28 mouse cellular contexts compared by ENCODE assay signal in the genomic region with DNA sequence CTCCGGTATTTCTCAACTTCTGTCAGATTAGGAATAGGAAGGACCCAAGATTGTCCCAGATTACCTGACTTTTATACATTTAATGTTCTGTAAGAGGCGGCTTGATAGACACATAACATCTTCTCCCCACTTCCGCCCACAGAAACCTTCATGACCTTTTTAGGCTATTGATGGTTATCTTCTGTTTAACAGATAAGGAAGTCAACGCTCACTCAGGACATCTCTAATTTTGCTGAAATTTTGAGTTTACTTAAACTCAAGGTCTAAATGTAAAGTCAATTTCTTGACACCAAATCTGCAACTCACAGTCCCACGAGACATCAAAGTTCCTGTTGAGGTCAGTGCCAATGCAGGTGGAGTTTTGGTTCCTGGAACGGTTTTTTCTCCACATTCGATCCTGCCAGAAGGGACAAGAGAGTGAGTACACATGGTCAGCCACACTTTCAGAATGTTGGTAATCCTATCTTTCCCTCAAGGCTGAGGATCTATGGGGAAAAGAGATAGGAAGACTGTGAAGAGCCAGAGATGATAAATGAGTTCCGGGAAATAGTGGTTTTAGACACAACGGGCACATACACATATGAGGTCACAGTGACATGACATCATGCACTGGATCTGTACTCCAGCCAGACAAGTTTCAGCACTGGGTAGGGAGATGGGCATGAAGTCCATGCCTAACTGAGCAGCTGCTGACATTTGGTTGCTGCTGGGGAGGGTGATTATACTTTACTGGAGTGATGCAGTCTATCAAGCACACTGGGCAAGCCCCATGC. TPM values are rescaled to one million over a fixed set of nuclear protein-coding genes. Genes with fewer than 3 reads are reported as not detected.
DNase-seq lines count a peak whose midpoint lies in the region; ATAC-seq lines count a peak whose summit lies in the region.
"Had no signal": no experiment of that assay in that cellular context is flagged by ENCODE, and none has a peak within 500 bp of the region (broad histone marks: within the 10 kb centered on the region; RNA-seq: fewer than 3 reads in every experiment).

No protein-coding gene starts in this region.

- H3K4me3 ChIP-seq in midbrain, embryonic 11.5 days (ENCODE audit: low read depth, low read length): no peak overlapping the region
- H3K4me3 ChIP-seq: embryonic facial prominence, embryonic 15.5 days; limb, embryonic 10.5 days; liver, embryonic 15.5 days; midbrain, embryonic 12.5 days; neural tube, embryonic 13.5 days had no signal

- no peak overlapping the region for H3K9ac ChIP-seq in midbrain, embryonic 11.5 days (ENCODE audit: low read length)
- H3K9ac ChIP-seq: embryonic facial prominence, embryonic 15.5 days; liver, embryonic 15.5 days; midbrain, embryonic 12.5 days; neural tube, embryonic 13.5 days had no signal

- no peak overlapping the region for H3K27ac ChIP-seq in midbrain, embryonic 11.5 days (ENCODE audit: low read depth, low read length)
- H3K27ac ChIP-seq: embryonic facial prominence, embryonic 15.5 days; kidney, postnatal 0 days; limb, embryonic 10.5 days; liver, embryonic 15.5 days; midbrain, embryonic 12.5 days; neural tube, embryonic 13.5 days had no signal

- H3K27me3 ChIP-seq in midbrain, embryonic 11.5 days (ENCODE audit: control insufficient read depth, insufficient read depth, low read length): no peaks in the 10 kb centered on the region
- H3K27me3 ChIP-seq: embryonic facial prominence, embryonic 15.5 days; liver, embryonic 15.5 days; midbrain, embryonic 12.5 days; neural tube, embryonic 13.5 days had no signal

- no peak overlapping the region for H3K4me2 ChIP-seq in midbrain, embryonic 11.5 days
- H3K4me2 ChIP-seq: embryonic facial prominence, embryonic 15.5 days; heart, embryonic 11.5 days; liver, embryonic 15.5 days; midbrain, embryonic 12.5 days; neural tube, embryonic 13.5 days had no signal

- H3K4me1 ChIP-seq in midbrain, embryonic 11.5 days (ENCODE audit: control insufficient read depth, insufficient read depth, low read length): no peaks in the 10 kb centered on the region
- H3K4me1 ChIP-seq: embryonic facial prominence, embryonic 15.5 days; limb, embryonic 10.5 days; liver, embryonic 15.5 days; midbrain, embryonic 12.5 days; neural tube, embryonic 13.5 days had no signal

- peak; percentile 72 for DNase-seq in CD4-positive, CD25-positive, alpha-beta regulatory T cell, adult 2 months (ENCODE audit: low read depth, low spot score)
- peak; percentile 46 for DNase-seq in T-cell, adult 2 months (ENCODE audit: low spot score)
- no peak for DNase-seq in cerebellum, postnatal 25 days
- DNase-seq in midbrain, embryonic 11.5 days (ENCODE audit: low spot score, missing footprints): no peak
- DNase-seq in layer of hippocampus, adult 18-20 months (ENCODE audit: low spot score in 2 of 2): no peak
- DNase-seq: adrenal gland, adult 8-10 months; cerebellum, adult 18-20 months; cerebellum, postnatal 36 days; gastrocnemius, postnatal 10 days; kidney, adult 18-20 months; liver; lung, postnatal 4 days; right cerebral cortex, postnatal 4 days had no signal

- H3K9me3 ChIP-seq in midbrain, embryonic 11.5 days (ENCODE audit: control insufficient read depth, low read length): no peaks in the 10 kb centered on the region
- H3K9me3 ChIP-seq: embryonic facial prominence, embryonic 15.5 days; G1E; limb, embryonic 10.5 days; liver, embryonic 15.5 days; midbrain, embryonic 12.5 days; neural tube, embryonic 13.5 days had no signal

- peak; percentile 80 for ATAC-seq in megakaryocyte, adult 5-6 weeks (ENCODE audit: poor library complexity, severe bottlenecking)
- ATAC-seq in neutrophil, adult 5-6 weeks (ENCODE audit: extremely low read depth, insufficient number of reproducible peaks, low FRiP score, poor library complexity, severe bottlenecking): 0 out of 2 replicates have a peak, but pooled peaks have one; percentile 33
- ATAC-seq in midbrain, embryonic 11.5 days (ENCODE audit: low FRiP score): no peak
- ATAC-seq: forebrain, embryonic 14.5 days; Patski had no signal

- 91% methylated on average over 9 of the region's 9 CpGs for WGBS in midbrain, embryonic 11.5 days

- no peaks in the 10 kb centered on the region for H3K36me3 ChIP-seq in midbrain, embryonic 11.5 days (ENCODE audit: control insufficient read depth, insufficient read depth, low read length)
- H3K36me3 ChIP-seq: embryonic facial prominence, embryonic 15.5 days; limb, embryonic 10.5 days; liver, embryonic 15.5 days; midbrain, embryonic 12.5 days; neural tube, embryonic 13.5 days had no signal

RNA-seq across cellular contexts. Expression of gene Cpa3, which starts 18.9 kb away (rescaled TPM):
- total RNA-seq in megakaryocyte, adult 5-6 weeks (2015): 186 and 191 TPM in 2 replicates
- total RNA-seq in megakaryocyte, adult 5-6 weeks (2017): 76.1 and 82.0 TPM in 2 replicates
- 1.2 and 3.6 TPM in 2 replicates for total RNA-seq in neutrophil, adult 5-6 weeks (2017)
- polyA plus RNA-seq in midbrain, embryonic 11.5 days (2014; fragmentation: Nextera tagmentation; extraction: Ambion mirVana): 0.25 and 0.27 TPM in 2 replicates
- total RNA-seq in layer of hippocampus, adult 18-20 months (2021): not detected
- polyA plus RNA-seq: limb, embryonic 10.5 days; Patski had no signal

RNA-seq across cellular contexts. Expression of gene Cpb1, which starts 52.4 kb away (rescaled TPM):
- total RNA-seq in megakaryocyte, adult 5-6 weeks (2015): not detected in 2 replicates
- total RNA-seq in megakaryocyte, adult 5-6 weeks (2017): not detected in 2 replicates
- total RNA-seq in neutrophil, adult 5-6 weeks (2017): not detected in 2 replicates
- not detected in 2 replicates for polyA plus RNA-seq in midbrain, embryonic 11.5 days (2014; fragmentation: Nextera tagmentation; extraction: Ambion mirVana)
- under 1 TPM in 1 of 2 experiments, not detected in 1; 0.13 TPM for total RNA-seq in layer of hippocampus, adult 18-20 months (2021)
- total RNA-seq: hematopoietic stem cell, adult 5-6 weeks; layer of hippocampus, postnatal 14 days had no signal
- polyA plus RNA-seq: forebrain, embryonic 14.5 days; G1E; heart, embryonic 11.5 days; limb, embryonic 10.5 days; midbrain, embryonic 12.5 days; Patski; thymus, adult 2 months had no signal

Comparison
In these comparisons a context has a peak if more than half of its experiments do, and no peak if none do; other contexts are left out.
1. DNase-seq: peak in CD4-positive, CD25-positive, alpha-beta regulatory T cell, adult 2 months (single experiment) and T-cell, adult 2 months (single experiment); none in cerebellum, postnatal 25 days (0 of 2), midbrain, embryonic 11.5 days (single experiment) and layer of hippocampus, adult 18-20 months (0 of 2).
2. RNA of gene Cpa3, which starts 18.9 kb away (total RNA-seq): 76.1 to 191 TPM in megakaryocyte, adult 5-6 weeks; 1.2 to 3.6 TPM in neutrophil, adult 5-6 weeks and not detected in layer of hippocampus, adult 18-20 months; every median in the first group is over 10 times any median in the second.